ENCODE assay signal across 8 mouse cellular contexts in genomic region chr15:78429871-78430622, GRCm38 (mm10). TPM values are rescaled to one million over a fixed set of nuclear protein-coding genes. Genes with fewer than 3 reads are reported as not detected.
DNase-seq lines count a peak whose midpoint lies in the region; ATAC-seq and TF ChIP-seq lines count a peak whose summit lies in the region.

No protein-coding gene starts in this region.

- H3K27me3 ChIP-seq in hindbrain, embryonic 14.5 days (ENCODE audit: control insufficient read depth, insufficient read depth, low read length), result no peaks in the 10 kb centered on the region
- H3K27me3 ChIP-seq in midbrain, embryonic 13.5 days, result peaks cover 4% of the 10 kb centered on the region; the same call in 1 of the 2 replicates

- H3K4me1 ChIP-seq in embryonic fibroblast, embryonic 13.5 days (ENCODE audit: control insufficient read depth, insufficient read depth, low read length), result peaks cover 3% of the 10 kb centered on the region; the same call in 1 of the 2 replicates
- H3K4me1 ChIP-seq in hindbrain, embryonic 14.5 days (replicated peaks; ENCODE audit: control insufficient read depth, insufficient read depth, low read length), result peaks cover 16% of the 10 kb centered on the region; the same call in 1 of the 2 replicates
- H3K4me1 ChIP-seq in midbrain, embryonic 13.5 days (replicated peaks), result peaks cover 38% of the 10 kb centered on the region

- H3K27ac ChIP-seq in embryonic fibroblast, embryonic 13.5 days (ENCODE audit: insufficient read depth, low read length), result no peak overlapping the region
- H3K27ac ChIP-seq in hindbrain, embryonic 14.5 days, result peak overlapping the region; percentile 82
- 0 out of 2 replicates have a peak overlapping the region, but pooled peaks have one; percentile 1 for H3K27ac ChIP-seq in midbrain, embryonic 13.5 days

- intact Hi-C loops in left cerebral cortex, postnatal 36 days (cut with DNase I), result loop anchor here (10.0 kb wide), 2 partner anchors 455 to 645 kb away; partner anchors contain the start of gene Eif3d

- H3K9ac ChIP-seq in hindbrain, embryonic 14.5 days, result no peak overlapping the region
- H3K9ac ChIP-seq in midbrain, embryonic 13.5 days (replicated peaks), result peak overlapping the region; percentile 93

- no peak for ATAC-seq in hindbrain, embryonic 14.5 days (ENCODE audit: low FRiP score)
- ATAC-seq in midbrain, embryonic 13.5 days, result no peak
- ATAC-seq in inflammation-experienced regulatory T-cells, adult 6 months, result no peak

- WGBS in hindbrain, embryonic 14.5 days, result 83% methylated on average over 13 of the region's 13 CpGs
- 87% methylated on average over 13 of the region's 13 CpGs for WGBS in midbrain, embryonic 13.5 days

- TF ChIP-seq POLR2A in embryonic fibroblast, embryonic 13.5 days (IDR thresholded peaks at IDR 0.05; ENCODE audit: low read depth, low read length), result no peak

- H3K36me3 ChIP-seq in hindbrain, embryonic 14.5 days (replicated peaks; ENCODE audit: control insufficient read depth, insufficient read depth), result peaks cover 30% of the 10 kb centered on the region
- peaks cover 32% of the 10 kb centered on the region for H3K36me3 ChIP-seq in midbrain, embryonic 13.5 days

- no peaks in the 10 kb centered on the region for H3K9me3 ChIP-seq in hindbrain, embryonic 14.5 days (ENCODE audit: control insufficient read depth, low read length)
- H3K9me3 ChIP-seq in midbrain, embryonic 13.5 days, result no peaks in the 10 kb centered on the region

- H3K4me3 ChIP-seq in embryonic fibroblast, embryonic 13.5 days (ENCODE audit: insufficient read depth, low read length), result peak overlapping the region; percentile 63
- peak overlapping the region; percentile 96; the same call in 1 of the 2 replicates for H3K4me3 ChIP-seq in hindbrain, embryonic 14.5 days (replicated peaks; ENCODE audit: low read length)
- peak overlapping the region; percentile 93 for H3K4me3 ChIP-seq in midbrain, embryonic 13.5 days (replicated peaks)

- H3K4me2 ChIP-seq in hindbrain, embryonic 14.5 days (replicated peaks), result peak overlapping the region; percentile 95
- peak overlapping the region; percentile 89 for H3K4me2 ChIP-seq in midbrain, embryonic 13.5 days (replicated peaks)

- TF ChIP-seq CTCF in embryonic fibroblast, embryonic 13.5 days (IDR thresholded peaks at IDR 0.05; ENCODE audit: borderline replicate concordance, insufficient read depth, low read length), result no peak

- DNase-seq in cerebellum, postnatal 25 days, result peak; percentile 8 to 11
- no peak for DNase-seq in cerebellum, postnatal 14 days
- no peak for DNase-seq in hindbrain, embryonic 14.5 days (ENCODE audit: low spot score)
- DNase-seq in left cerebral cortex, postnatal 36 days (ENCODE audit: low spot score in 2 of 2), result no peak
- DNase-seq in thymus, postnatal 36 days, result no peak

RNA-seq across cellular contexts. Expression of gene Kctd17, which starts 1.7 kb away (rescaled TPM):
- 90.6 and 110 TPM in 2 replicates for polyA plus RNA-seq in embryonic fibroblast, embryonic 13.5 days (2011; ENCODE audit: insufficient read length, low read depth, missing spikeins)
- polyA plus RNA-seq in hindbrain, embryonic 14.5 days (2014; fragmentation: Nextera tagmentation; extraction: Ambion mirVana), result 134 and 141 TPM in 2 replicates
- 107 and 117 TPM in 2 replicates for polyA plus RNA-seq in midbrain, embryonic 13.5 days (2015; fragmentation: Nextera tagmentation; extraction: Ambion mirVana)
- 10 to 100 TPM in 1 of 3 experiments, 1 to 10 TPM in 2; 7.5 to 14.9 (median 8.8) TPM for polyA plus RNA-seq in inflammation-experienced regulatory T-cells, adult 6 months (2017; shearing (Covaris generic))
- total RNA-seq in left cerebral cortex, postnatal 36 days (2021), result 100 to 1,000 TPM; 349 TPM

RNA-seq across cellular contexts. Expression of gene Mpst, which starts 23.8 kb away (rescaled TPM):
- polyA plus RNA-seq in embryonic fibroblast, embryonic 13.5 days (2011; ENCODE audit: insufficient read length, low read depth, missing spikeins), result 9.6 and 13.3 TPM in 2 replicates
- polyA plus RNA-seq in hindbrain, embryonic 14.5 days (2014; fragmentation: Nextera tagmentation; extraction: Ambion mirVana), result 3.2 and 4.2 TPM in 2 replicates
- 1.3 and 2.8 TPM in 2 replicates for polyA plus RNA-seq in midbrain, embryonic 13.5 days (2015; fragmentation: Nextera tagmentation; extraction: Ambion mirVana)
- 1 to 10 TPM in 2 of 3 experiments, under 1 TPM in 1; 0.63 to 3.3 (median 2.6) TPM for polyA plus RNA-seq in inflammation-experienced regulatory T-cells, adult 6 months (2017; shearing (Covaris generic))
- 10 to 100 TPM; 32.9 to 37.0 TPM for total RNA-seq in left cerebral cortex, postnatal 36 days (2021)

RNA-seq across cellular contexts. Expression of gene Tst, which starts 24.3 kb away (rescaled TPM):
- 3.5 and 5.0 TPM in 2 replicates for polyA plus RNA-seq in embryonic fibroblast, embryonic 13.5 days (2011; ENCODE audit: insufficient read length, low read depth, missing spikeins)
- polyA plus RNA-seq in hindbrain, embryonic 14.5 days (2014; fragmentation: Nextera tagmentation; extraction: Ambion mirVana), result 21.4 and 23.7 TPM in 2 replicates
- 6.5 and 8.8 TPM in 2 replicates for polyA plus RNA-seq in midbrain, embryonic 13.5 days (2015; fragmentation: Nextera tagmentation; extraction: Ambion mirVana)
- 1 to 10 TPM; 1.8 to 5.3 (median 2.1) TPM for polyA plus RNA-seq in inflammation-experienced regulatory T-cells, adult 6 months (2017; shearing (Covaris generic))
- 10 to 100 TPM; 28.1 to 36.3 TPM for total RNA-seq in left cerebral cortex, postnatal 36 days (2021)

RNA-seq across cellular contexts. Expression of gene Tex33, which starts 34.3 kb away (rescaled TPM):
- not detected in 2 replicates for polyA plus RNA-seq in embryonic fibroblast, embryonic 13.5 days (2011; ENCODE audit: insufficient read length, low read depth, missing spikeins)
- not detected in 2 replicates for polyA plus RNA-seq in hindbrain, embryonic 14.5 days (2014; fragmentation: Nextera tagmentation; extraction: Ambion mirVana)
- not detected in 2 replicates for polyA plus RNA-seq in midbrain, embryonic 13.5 days (2015; fragmentation: Nextera tagmentation; extraction: Ambion mirVana)
- polyA plus RNA-seq in inflammation-experienced regulatory T-cells, adult 6 months (2017; shearing (Covaris generic)), result not detected
- not detected for total RNA-seq in left cerebral cortex, postnatal 36 days (2021)

RNA-seq across cellular contexts. Expression of gene Tmprss6, which starts 38.4 kb away (rescaled TPM):
- polyA plus RNA-seq in embryonic fibroblast, embryonic 13.5 days (2011; ENCODE audit: insufficient read length, low read depth, missing spikeins), result not detected in 2 replicates
- polyA plus RNA-seq in hindbrain, embryonic 14.5 days (2014; fragmentation: Nextera tagmentation; extraction: Ambion mirVana), result 0.48 and 1.1 TPM in 2 replicates
- polyA plus RNA-seq in midbrain, embryonic 13.5 days (2015; fragmentation: Nextera tagmentation; extraction: Ambion mirVana), result 0.16 TPM in 1 of 2 replicates, not detected in the other
- not detected for polyA plus RNA-seq in inflammation-experienced regulatory T-cells, adult 6 months (2017; shearing (Covaris generic))
- total RNA-seq in left cerebral cortex, postnatal 36 days (2021), result 1 to 10 TPM in 1 of 2 experiments, under 1 TPM in 1; 0.10 to 1.0 TPM

Comparison
In these comparisons a context has a peak if more than half of its experiments do, and no peak if none do; other contexts are left out.
1. DNase-seq: peak in cerebellum, postnatal 25 days (2 of 2); none in cerebellum, postnatal 14 days (0 of 2), hindbrain, embryonic 14.5 days (single experiment), left cerebral cortex, postnatal 36 days (0 of 2) and thymus, postnatal 36 days (0 of 2).
2. Peak in every context shown above with its lines, with median percentiles within 50 percentile points of each other: H3K4me3 ChIP-seq.